ENCODE assay signal across 10 mouse cellular contexts in the genomic region with DNA sequence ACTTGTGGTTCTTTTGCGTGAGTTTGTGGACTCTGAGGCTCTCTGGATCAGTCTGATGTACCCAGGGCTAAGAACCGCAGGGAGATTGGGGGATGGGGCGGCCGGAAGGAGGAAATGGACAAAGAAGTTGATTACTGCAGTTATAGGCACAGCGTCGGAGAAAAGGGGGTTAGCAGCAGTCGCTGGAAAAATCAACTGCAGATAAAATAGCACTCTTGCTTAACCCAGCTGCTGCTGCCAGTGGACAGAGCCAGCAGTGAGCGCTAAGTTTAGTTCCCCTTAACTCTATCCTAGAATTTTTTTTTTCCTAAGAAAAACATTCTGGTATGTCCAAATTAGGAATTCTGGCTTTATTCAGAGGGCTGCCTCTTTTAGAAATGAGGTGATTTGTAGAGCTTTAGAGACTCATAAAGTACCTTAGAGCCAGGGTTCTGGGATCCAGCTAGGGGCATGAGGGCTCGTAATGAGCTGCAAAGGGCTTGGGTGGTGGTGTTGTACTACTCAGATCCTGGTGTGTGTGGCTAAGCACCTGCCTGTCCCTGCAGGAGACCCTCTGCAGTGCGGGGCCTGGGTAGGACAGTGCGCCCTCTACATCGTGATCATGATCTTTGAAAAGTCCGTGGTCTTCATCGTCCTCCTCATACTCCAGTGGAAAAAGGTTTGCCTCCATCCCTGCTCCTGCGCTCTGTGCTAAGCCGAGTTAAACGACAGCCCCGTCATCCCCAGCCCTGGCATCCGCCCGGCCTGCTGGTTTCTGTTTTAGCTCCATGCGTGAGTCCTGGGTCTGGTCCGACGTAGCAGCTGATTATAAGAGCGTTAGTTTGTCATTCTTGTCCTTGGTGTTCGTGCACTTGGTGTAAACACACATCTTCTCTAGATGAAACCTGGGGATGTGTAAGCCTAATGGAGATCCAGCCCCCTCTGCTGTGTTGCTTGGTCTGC. TPM values are rescaled to one million over a fixed set of nuclear protein-coding genes. Genes with fewer than 3 reads are reported as not detected.
DNase-seq lines count a peak whose midpoint lies in the region; ATAC-seq and TF ChIP-seq lines count a peak whose summit lies in the region.
"Had no signal": no experiment of that assay in that cellular context is flagged by ENCODE, and none has a peak within 500 bp of the region (broad histone marks: within the 10 kb centered on the region; RNA-seq: fewer than 3 reads in every experiment).

No protein-coding gene starts in this region.

- no peak for TF ChIP-seq CTCF in liver, adult 2 months (IDR thresholded peaks at IDR 0.05; ENCODE audit: low read depth, low read length)

- WGBS in heart, embryonic 15.5 days: 52% methylated on average over 25 of the region's 25 CpGs
- WGBS in liver, adult 2 months: 66% methylated on average over 25 of the region's 25 CpGs
- WGBS in hindbrain, embryonic 13.5 days: 92% methylated on average over 25 of the region's 25 CpGs

- H3K27ac ChIP-seq in heart, embryonic 15.5 days: peak overlapping the region; percentile 80
- H3K27ac ChIP-seq in liver, adult 2 months (replicated peaks; ENCODE audit: insufficient read depth, low read depth, low read length): peak overlapping the region; percentile 80
- no peak overlapping the region for H3K27ac ChIP-seq in hindbrain, embryonic 13.5 days
- H3K27ac ChIP-seq: neural tube, embryonic 12.5 days had no signal

- H3K4me3 ChIP-seq in heart, embryonic 15.5 days: no peak overlapping the region
- no peak overlapping the region for H3K4me3 ChIP-seq in liver, adult 2 months (ENCODE audit: insufficient read depth, low read depth, low read length)
- H3K4me3 ChIP-seq in hindbrain, embryonic 13.5 days: no peak overlapping the region
- H3K4me3 ChIP-seq: neural tube, embryonic 12.5 days had no signal

- peak overlapping the region; percentile 24; the same call in 1 of the 2 replicates for H3K9ac ChIP-seq in heart, embryonic 15.5 days
- no peak overlapping the region for H3K9ac ChIP-seq in liver, adult 2 months (ENCODE audit: low read depth, low read length)
- H3K9ac ChIP-seq in hindbrain, embryonic 13.5 days: no peak overlapping the region
- H3K9ac ChIP-seq: neural tube, embryonic 12.5 days had no signal

- ATAC-seq in common myeloid progenitor, adult 5-6 weeks (replicated peaks; ENCODE audit: low read depth, poor library complexity, severe bottlenecking): peak; percentile 25; the same call in 1 of the 2 replicates
- ATAC-seq in heart, embryonic 15.5 days (replicated peaks; ENCODE audit: insufficient number of reproducible peaks, insufficient read depth, low FRiP score, low read depth): peak; percentile 42; the same call in 1 of the 2 replicates
- no peak for ATAC-seq in hindbrain, embryonic 13.5 days (ENCODE audit: low FRiP score)
- ATAC-seq: Patski had no signal

- no peaks in the 10 kb centered on the region for H3K27me3 ChIP-seq in heart, embryonic 15.5 days
- no peaks in the 10 kb centered on the region for H3K27me3 ChIP-seq in liver, adult 2 months (ENCODE audit: control insufficient read depth, insufficient read depth, low read length)
- no peaks in the 10 kb centered on the region for H3K27me3 ChIP-seq in hindbrain, embryonic 13.5 days
- H3K27me3 ChIP-seq: neural tube, embryonic 12.5 days; Patski had no signal

- peak; percentile 70 for DNase-seq in NIH3T3 (ENCODE audit: low read depth)
- peak; percentile 67 for DNase-seq in liver, adult 2 months (ENCODE audit: extremely low read depth, low read depth, low spot score)
- no peak for DNase-seq in thymus, postnatal 10 days (ENCODE audit: low spot score in 2 of 2)
- no peak for DNase-seq in layer of hippocampus, postnatal 10 days (ENCODE audit: low spot score in 2 of 2)
- DNase-seq in spleen, postnatal 10 days (ENCODE audit: low spot score in 2 of 2): no peak

- H3K4me2 ChIP-seq in heart, embryonic 15.5 days: peak overlapping the region; percentile 9; the same call in 1 of the 2 replicates
- no peak overlapping the region for H3K4me2 ChIP-seq in hindbrain, embryonic 13.5 days
- H3K4me2 ChIP-seq: neural tube, embryonic 12.5 days had no signal

- H3K79me2 ChIP-seq in liver, adult 2 months (ENCODE audit: control insufficient read depth, insufficient read depth, low read length): no peaks in the 10 kb centered on the region

- no peaks in the 10 kb centered on the region for H3K9me3 ChIP-seq in heart, embryonic 15.5 days (replicated peaks)
- no peaks in the 10 kb centered on the region for H3K9me3 ChIP-seq in hindbrain, embryonic 13.5 days
- H3K9me3 ChIP-seq: neural tube, embryonic 12.5 days had no signal

- peaks cover 34% of the 10 kb centered on the region for H3K4me1 ChIP-seq in heart, embryonic 15.5 days (replicated peaks)
- H3K4me1 ChIP-seq in liver, adult 2 months (ENCODE audit: control insufficient read depth, insufficient read depth, low read length): peaks cover 32% of the 10 kb centered on the region
- H3K4me1 ChIP-seq in hindbrain, embryonic 13.5 days (replicated peaks): no peaks in the 10 kb centered on the region
- H3K4me1 ChIP-seq: neural tube, embryonic 12.5 days had no signal

- no peak for TF ChIP-seq POLR2A in liver, adult 2 months (IDR thresholded peaks at IDR 0.05; ENCODE audit: extremely low read depth, insufficient read depth, low read length)

- H3K36me3 ChIP-seq in heart, embryonic 15.5 days: 0 out of 2 replicates have a peak, but pooled peaks cover 6% of the 10 kb centered on the region
- no peaks in the 10 kb centered on the region for H3K36me3 ChIP-seq in liver, adult 2 months (ENCODE audit: control insufficient read depth, insufficient read depth, low read length)
- H3K36me3 ChIP-seq in hindbrain, embryonic 13.5 days: peaks cover 64% of the 10 kb centered on the region

RNA-seq across cellular contexts. Expression of a gene that starts 8.5 kb away (rescaled TPM):
- total RNA-seq in common myeloid progenitor, adult 5-6 weeks (2017): 0.78 TPM in 1 of 2 replicates, not detected in the other
- 3.9 and 4.3 TPM in 2 replicates for polyA plus RNA-seq in heart, embryonic 15.5 days (2015; fragmentation: Nextera tagmentation; extraction: Ambion mirVana)
- 1.0 and 2.3 TPM in 2 replicates for total RNA-seq in liver, adult 2 months (2014; rRNA removed)
- 4.1 and 4.4 TPM in 2 replicates for polyA plus RNA-seq in liver, adult 2 months (2012; rRNA removed)
- total RNA-seq in layer of hippocampus, postnatal 10 days (2021): 1 to 10 TPM; 2.4 to 2.7 TPM
- polyA plus RNA-seq in hindbrain, embryonic 13.5 days (2015; fragmentation: Nextera tagmentation; extraction: Ambion mirVana): 0.97 and 1.00 TPM in 2 replicates

RNA-seq across cellular contexts. Expression of a gene that starts 15.8 kb away (rescaled TPM):
- not detected in 2 replicates for total RNA-seq in common myeloid progenitor, adult 5-6 weeks (2017)
- polyA plus RNA-seq in heart, embryonic 15.5 days (2015; fragmentation: Nextera tagmentation; extraction: Ambion mirVana): 0.52 and 1.5 TPM in 2 replicates
- total RNA-seq in liver, adult 2 months (2014; rRNA removed): 1,004 and 1,280 TPM in 2 replicates
- 1,016 and 1,052 TPM in 2 replicates for polyA plus RNA-seq in liver, adult 2 months (2012; rRNA removed)
- total RNA-seq in layer of hippocampus, postnatal 10 days (2021): under 1 TPM in 1 of 2 experiments, not detected in 1; 0.37 TPM
- polyA plus RNA-seq in hindbrain, embryonic 13.5 days (2015; fragmentation: Nextera tagmentation; extraction: Ambion mirVana): not detected in 2 replicates
- polyA plus RNA-seq: neural tube, embryonic 12.5 days had no signal

RNA-seq across cellular contexts. Expression of a gene that starts 45.1 kb away (rescaled TPM):
- 6.4 and 6.8 TPM in 2 replicates for total RNA-seq in common myeloid progenitor, adult 5-6 weeks (2017)
- 12.7 and 14.2 TPM in 2 replicates for polyA plus RNA-seq in heart, embryonic 15.5 days (2015; fragmentation: Nextera tagmentation; extraction: Ambion mirVana)
- 3.7 and 4.1 TPM in 2 replicates for total RNA-seq in liver, adult 2 months (2014; rRNA removed)
- polyA plus RNA-seq in liver, adult 2 months (2012; rRNA removed): 7.5 and 8.2 TPM in 2 replicates
- 10 to 100 TPM; 18.2 to 31.3 TPM for total RNA-seq in layer of hippocampus, postnatal 10 days (2021)
- polyA plus RNA-seq in hindbrain, embryonic 13.5 days (2015; fragmentation: Nextera tagmentation; extraction: Ambion mirVana): 20.6 and 22.6 TPM in 2 replicates

RNA-seq across cellular contexts. Expression of a gene that starts 53.1 kb away (rescaled TPM):
- total RNA-seq in common myeloid progenitor, adult 5-6 weeks (2017): not detected in 2 replicates
- polyA plus RNA-seq in heart, embryonic 15.5 days (2015; fragmentation: Nextera tagmentation; extraction: Ambion mirVana): 1.6 and 3.5 TPM in 2 replicates
- total RNA-seq in liver, adult 2 months (2014; rRNA removed): 603 and 791 TPM in 2 replicates
- polyA plus RNA-seq in liver, adult 2 months (2012; rRNA removed): 335 and 492 TPM in 2 replicates
- total RNA-seq in layer of hippocampus, postnatal 10 days (2021): 1 to 10 TPM; 8.8 to 8.9 TPM
- polyA plus RNA-seq in hindbrain, embryonic 13.5 days (2015; fragmentation: Nextera tagmentation; extraction: Ambion mirVana): 1.0 and 1.3 TPM in 2 replicates

Comparison
In these comparisons a context has a peak if more than half of its experiments do, and no peak if none do; other contexts are left out.
1. DNase-seq: peak in NIH3T3 (single experiment) and liver, adult 2 months (single experiment); none in thymus, postnatal 10 days (0 of 2), layer of hippocampus, postnatal 10 days (0 of 2) and spleen, postnatal 10 days (0 of 2).
2. RNA of a gene that starts 15.8 kb away (total RNA-seq): 1,004 to 1,280 TPM in liver, adult 2 months; 0.37 TPM in layer of hippocampus, postnatal 10 days and not detected in common myeloid progenitor, adult 5-6 weeks; every median in the first group is over 100 times any median in the second.